Comparison of ENCODE assay signal across 36 mouse cellular contexts in genomic region chr13:21198313-21198712, GRCm38 (mm10). TPM values are rescaled to one million over a fixed set of nuclear protein-coding genes. Genes with fewer than 3 reads are reported as not detected.
DNase-seq lines count a peak whose midpoint lies in the region; ATAC-seq and TF ChIP-seq lines count a peak whose summit lies in the region.
"Had no signal": no experiment of that assay in that cellular context is flagged by ENCODE, and none has a peak within 500 bp of the region (broad histone marks: within the 10 kb centered on the region; RNA-seq: fewer than 3 reads in every experiment).

No protein-coding gene starts in this region.

- dilution Hi-C loops in CH12.LX (cut with MboI; ENCODE audit: extremely low pct_ligation_motif_present, extremely low pct_unique_long_range_greater_than_20kb, low sequenced_read_pairs) = no loop called here

- no peaks in the 10 kb centered on the region for H3K4me1 ChIP-seq in forebrain, embryonic 15.5 days
- H3K4me1 ChIP-seq in forebrain, postnatal 0 days (ENCODE audit: insufficient read depth) = no peaks in the 10 kb centered on the region
- peaks cover 14% of the 10 kb centered on the region for H3K4me1 ChIP-seq in liver, embryonic 12.5 days
- peaks cover 0 to 12% of the 10 kb centered on the region in 2 experiments; a peak in 1 of 4 replicates for H3K4me1 ChIP-seq in CH12.LX (ENCODE audit: control insufficient read depth in 1 of 2, insufficient read depth in 2 of 2)
- peaks cover 4% of the 10 kb centered on the region; the same call in 1 of the 2 replicates for H3K4me1 ChIP-seq in embryonic facial prominence, embryonic 13.5 days
- no peaks in the 10 kb centered on the region for H3K4me1 ChIP-seq in midbrain, embryonic 14.5 days (ENCODE audit: control insufficient read depth, insufficient read depth, low read length)
- H3K4me1 ChIP-seq: heart, embryonic 15.5 days; hindbrain, embryonic 12.5 days had no signal

- peaks cover 7% of the 10 kb centered on the region for H3K36me3 ChIP-seq in forebrain, embryonic 15.5 days
- peaks cover 12% of the 10 kb centered on the region; the same call in 1 of the 2 replicates for H3K36me3 ChIP-seq in forebrain, postnatal 0 days (ENCODE audit: insufficient read depth)
- H3K36me3 ChIP-seq in liver, embryonic 12.5 days = peaks cover 24% of the 10 kb centered on the region
- H3K36me3 ChIP-seq in CH12.LX (replicated peaks in 1 of 2; ENCODE audit: control insufficient read depth in 1 of 2, insufficient read depth in 1 of 2, low read length in 1 of 2) = peaks cover 0 to 22% of the 10 kb centered on the region in 2 experiments
- peaks cover 22% of the 10 kb centered on the region for H3K36me3 ChIP-seq in embryonic facial prominence, embryonic 13.5 days
- H3K36me3 ChIP-seq in midbrain, embryonic 14.5 days (ENCODE audit: control insufficient read depth, insufficient read depth, low read length) = peaks cover 21% of the 10 kb centered on the region; the same call in 1 of the 2 replicates

- H3K9me3 ChIP-seq in forebrain, embryonic 15.5 days = no peaks in the 10 kb centered on the region
- no peaks in the 10 kb centered on the region for H3K9me3 ChIP-seq in forebrain, postnatal 0 days (ENCODE audit: low read length)
- no peaks in the 10 kb centered on the region for H3K9me3 ChIP-seq in liver, embryonic 12.5 days (replicated peaks)
- H3K9me3 ChIP-seq in CH12.LX (replicated peaks; ENCODE audit: low read length) = peaks cover 3% of the 10 kb centered on the region
- H3K9me3 ChIP-seq in embryonic facial prominence, embryonic 13.5 days = no peaks in the 10 kb centered on the region
- H3K9me3 ChIP-seq in midbrain, embryonic 14.5 days (ENCODE audit: control insufficient read depth, low read length) = no peaks in the 10 kb centered on the region; the same call in 1 of the 2 replicates
- H3K9me3 ChIP-seq: heart, embryonic 15.5 days; midbrain, embryonic 15.5 days had no signal

- in situ Hi-C loops in CH12.LX (cut with MboI; ENCODE audit: low pct_ligation_motif_present, low pct_unique_long_range_greater_than_20kb, low sequenced_read_pairs) = no loop called here

- no peaks in the 10 kb centered on the region for H3K27me3 ChIP-seq in forebrain, embryonic 15.5 days
- no peaks in the 10 kb centered on the region for H3K27me3 ChIP-seq in forebrain, postnatal 0 days (ENCODE audit: insufficient read depth, low read length)
- no peaks in the 10 kb centered on the region for H3K27me3 ChIP-seq in liver, embryonic 12.5 days (replicated peaks)
- H3K27me3 ChIP-seq in CH12.LX (replicated peaks) = peaks cover 6% of the 10 kb centered on the region
- no peaks in the 10 kb centered on the region for H3K27me3 ChIP-seq in embryonic facial prominence, embryonic 13.5 days
- H3K27me3 ChIP-seq in midbrain, embryonic 14.5 days (ENCODE audit: control insufficient read depth, insufficient read depth, low read length) = no peaks in the 10 kb centered on the region
- H3K27me3 ChIP-seq: heart, embryonic 15.5 days; hindbrain, embryonic 12.5 days; midbrain, embryonic 15.5 days had no signal

- TF ChIP-seq POLR2A in CH12.LX (IDR thresholded peaks at IDR 0.05; ENCODE audit: low read depth, low read length) = no peak

- no peak overlapping the region for H3K4me2 ChIP-seq in forebrain, embryonic 15.5 days (replicated peaks)
- H3K4me2 ChIP-seq in forebrain, postnatal 0 days (ENCODE audit: low read depth) = no peak overlapping the region
- H3K4me2 ChIP-seq in liver, embryonic 12.5 days = peak overlapping the region; percentile 75; the same call in 1 of the 2 replicates
- peak overlapping the region; percentile 83 for H3K4me2 ChIP-seq in CH12.LX (ENCODE audit: insufficient read depth, low read depth, poor library complexity, severe bottlenecking)
- 0 out of 2 replicates have a peak overlapping the region, but pooled peaks have one; percentile 60 for H3K4me2 ChIP-seq in embryonic facial prominence, embryonic 13.5 days
- H3K4me2 ChIP-seq in midbrain, embryonic 14.5 days (ENCODE audit: low read length) = no peak overlapping the region

- TF ChIP-seq RAD21 in CH12.LX (IDR thresholded peaks at IDR 0.05; ENCODE audit: low read depth, low read length) = no peak

- no peak for ATAC-seq in forebrain, embryonic 15.5 days (replicated peaks)
- ATAC-seq in forebrain, postnatal 0 days = no peak
- no peak for ATAC-seq in liver, embryonic 12.5 days
- ATAC-seq in embryonic facial prominence, embryonic 13.5 days (ENCODE audit: insufficient number of reproducible peaks, insufficient read depth, low FRiP score, low TSS enrichment, low read depth) = no peak
- ATAC-seq in midbrain, embryonic 14.5 days (ENCODE audit: low FRiP score, low TSS enrichment) = no peak
- ATAC-seq: forebrain, embryonic 16.5 days; hindbrain, postnatal 0 days; intestine, embryonic 16.5 days; lung, postnatal 0 days; midbrain, embryonic 15.5 days had no signal

- TF ChIP-seq CTCF in forebrain, postnatal 0 days (IDR thresholded peaks at IDR 0.05; ENCODE audit: low read depth) = no peak
- no peak for TF ChIP-seq CTCF in CH12.LX (conservative IDR thresholded peaks at IDR 0.05 in 1 of 2, IDR thresholded peaks at IDR 0.05 in 1 of 2; ENCODE audit: low read depth in 2 of 2, low read length in 2 of 2)

- H3K9ac ChIP-seq in forebrain, embryonic 15.5 days (replicated peaks) = no peak overlapping the region
- H3K9ac ChIP-seq in forebrain, postnatal 0 days = no peak overlapping the region
- no peak overlapping the region for H3K9ac ChIP-seq in liver, embryonic 12.5 days
- no peak overlapping the region; the same call in 1 of the 2 replicates for H3K9ac ChIP-seq in CH12.LX (ENCODE audit: insufficient read depth, low read depth)
- no peak overlapping the region for H3K9ac ChIP-seq in embryonic facial prominence, embryonic 13.5 days
- no peak overlapping the region for H3K9ac ChIP-seq in midbrain, embryonic 14.5 days (replicated peaks; ENCODE audit: low read length)
- H3K9ac ChIP-seq: heart, embryonic 15.5 days; hindbrain, embryonic 12.5 days; midbrain, embryonic 15.5 days had no signal

- no peaks in the 10 kb centered on the region for H3K79me2 ChIP-seq in CH12.LX (replicated peaks; ENCODE audit: control insufficient read depth, extremely low read depth, insufficient read depth, poor library complexity, severe bottlenecking)

- H3K27ac ChIP-seq in forebrain, embryonic 15.5 days (replicated peaks) = no peak overlapping the region
- no peak overlapping the region for H3K27ac ChIP-seq in forebrain, postnatal 0 days (ENCODE audit: low read depth, low read length)
- H3K27ac ChIP-seq in liver, embryonic 12.5 days = no peak overlapping the region
- H3K27ac ChIP-seq in CH12.LX (ENCODE audit: insufficient read depth, low read depth) = no peak overlapping the region
- no peak overlapping the region for H3K27ac ChIP-seq in embryonic facial prominence, embryonic 13.5 days
- no peak overlapping the region for H3K27ac ChIP-seq in midbrain, embryonic 14.5 days (replicated peaks; ENCODE audit: low read depth, low read length)
- H3K27ac ChIP-seq: heart, embryonic 15.5 days; hindbrain, embryonic 12.5 days; hindbrain, postnatal 0 days; macrophage; midbrain, embryonic 15.5 days had no signal

- TF ChIP-seq EP300 in CH12.LX (IDR thresholded peaks at IDR 0.05; ENCODE audit: low read length) = no peak

- 62% methylated on average over 2 of the region's 2 CpGs for WGBS in forebrain, embryonic 15.5 days
- WGBS in forebrain, postnatal 0 days = 74% methylated on average over 2 of the region's 2 CpGs
- 71% methylated on average over 2 of the region's 2 CpGs for WGBS in liver, embryonic 12.5 days (ENCODE audit: insufficient replicate concordance)
- 72% methylated on average over 2 of the region's 2 CpGs for WGBS in embryonic facial prominence, embryonic 13.5 days
- WGBS in midbrain, embryonic 14.5 days = 78% methylated on average over 2 of the region's 2 CpGs

- no peak for DNase-seq in forebrain, postnatal 0 days
- DNase-seq in liver = no peak
- no peak for DNase-seq in CH12.LX (ENCODE audit: extremely low read depth)
- no peak for DNase-seq in midbrain, embryonic 14.5 days
- DNase-seq: adrenal gland, adult 2 months; adrenal gland, postnatal 36 days; cerebellum, adult 18-20 months; kidney, adult 9 months; kidney, postnatal 10 days; layer of hippocampus, adult 9-11 months; right cerebral cortex, adult 18-20 months; spleen, adult 18-20 months; thymus, adult 2 months; thymus, postnatal 4 days had no signal

- 0 out of 2 replicates have a peak overlapping the region, but pooled peaks have one; percentile 69 for H3K4me3 ChIP-seq in forebrain, embryonic 15.5 days
- no peak overlapping the region for H3K4me3 ChIP-seq in forebrain, postnatal 0 days (ENCODE audit: low read depth, low read length)
- no peak overlapping the region for H3K4me3 ChIP-seq in liver, embryonic 12.5 days
- H3K4me3 ChIP-seq in CH12.LX (replicated peaks in 1 of 3; ENCODE audit: low read depth in 2 of 3, low read length in 2 of 3, poor library complexity in 1 of 3) = no peak overlapping the region
- H3K4me3 ChIP-seq in embryonic facial prominence, embryonic 13.5 days = 0 out of 2 replicates have a peak overlapping the region, but pooled peaks have one; percentile 67
- H3K4me3 ChIP-seq in midbrain, embryonic 14.5 days (replicated peaks; ENCODE audit: low read depth, low read length) = no peak overlapping the region

TF ChIP-seq in CH12.LX, 34 proteins besides CTCF, POLR2A, EP300 and RAD21 (continues in another document):
- TF ChIP-seq ZNF384 (IDR thresholded peaks at IDR 0.05; ENCODE audit: low read depth, low read length) = peak; percentile 63; the same call in 1 of the 2 replicates

RNA-seq across cellular contexts. Expression of gene Trim27, which starts 19.1 kb away (rescaled TPM):
- polyA plus RNA-seq in forebrain, embryonic 15.5 days (2015; fragmentation: Nextera tagmentation; extraction: Ambion mirVana) = 98.8 and 101 TPM in 2 replicates
- 81.7 and 90.9 TPM in 2 replicates for total RNA-seq in forebrain, postnatal 0 days (2014; rRNA removed)
- polyA plus RNA-seq in forebrain, postnatal 0 days (2015; fragmentation: Nextera tagmentation; extraction: Ambion mirVana) = 72.7 and 85.3 TPM in 2 replicates
- polyA plus RNA-seq in liver, embryonic 12.5 days (2016; fragmentation: Nextera tagmentation; extraction: Ambion mirVana) = 129 and 132 TPM in 2 replicates
- total RNA-seq in CH12.LX (2012; rRNA removed) = 146 and 176 TPM in 2 replicates
- 134 and 141 TPM in 2 replicates for total RNA-seq in CH12.LX (2014; rRNA removed)
- polyA plus RNA-seq in CH12.LX (2012; ENCODE audit: insufficient read length, low read depth) = 185 and 198 TPM in 2 replicates
- 129 and 143 TPM in 2 replicates for polyA plus RNA-seq in embryonic facial prominence, embryonic 13.5 days (2015; fragmentation: Nextera tagmentation; extraction: Ambion mirVana)
- 78.2 and 84.3 TPM in 2 replicates for polyA plus RNA-seq in midbrain, embryonic 14.5 days (2014; fragmentation: Nextera tagmentation; extraction: Ambion mirVana)

RNA-seq across cellular contexts. Expression of gene Olfr1368, which starts 52.6 kb away (rescaled TPM):
- polyA plus RNA-seq in forebrain, embryonic 15.5 days (2015; fragmentation: Nextera tagmentation; extraction: Ambion mirVana) = not detected in 2 replicates
- not detected in 2 replicates for total RNA-seq in forebrain, postnatal 0 days (2014; rRNA removed)
- not detected in 2 replicates for polyA plus RNA-seq in forebrain, postnatal 0 days (2015; fragmentation: Nextera tagmentation; extraction: Ambion mirVana)
- not detected in 2 replicates for polyA plus RNA-seq in liver, embryonic 12.5 days (2016; fragmentation: Nextera tagmentation; extraction: Ambion mirVana)
- not detected in 2 replicates for total RNA-seq in CH12.LX (2012; rRNA removed)
- total RNA-seq in CH12.LX (2014; rRNA removed) = not detected in 2 replicates
- not detected in 2 replicates for polyA plus RNA-seq in CH12.LX (2012; ENCODE audit: insufficient read length, low read depth)
- polyA plus RNA-seq in embryonic facial prominence, embryonic 13.5 days (2015; fragmentation: Nextera tagmentation; extraction: Ambion mirVana) = not detected in 2 replicates
- polyA plus RNA-seq in midbrain, embryonic 14.5 days (2014; fragmentation: Nextera tagmentation; extraction: Ambion mirVana) = not detected in 2 replicates
- total RNA-seq: adrenal gland, adult 2 months; adrenal gland, postnatal 36 days; gastrocnemius, adult 8-10 months; gastrocnemius, postnatal 4 days; heart, postnatal 25 days; hindbrain, postnatal 0 days; left cerebral cortex, postnatal 10 days; neutrophil, adult 5-6 weeks had no signal
- polyA plus RNA-seq: adrenal gland, adult 2 months; brain, embryonic 14.5 days; cortical plate, adult 2 months; forebrain, embryonic 16.5 days; heart, embryonic 15.5 days; hindbrain, embryonic 12.5 days; hindbrain, postnatal 0 days; intestine, embryonic 16.5 days; large intestine, adult 2 months; limb, embryonic 11.5 days; liver, embryonic 16.5 days; lung, postnatal 0 days; macrophage; midbrain, embryonic 15.5 days; neural tube, embryonic 11.5 days; thymus, adult 2 months had no signal

Comparison
In these comparisons a context has a peak if more than half of its experiments do, and no peak if none do; other contexts are left out.
1. H3K4me3 ChIP-seq: peak in forebrain, embryonic 15.5 days (single experiment) and embryonic facial prominence, embryonic 13.5 days (single experiment); none in forebrain, postnatal 0 days (single experiment), liver, embryonic 12.5 days (single experiment), CH12.LX (0 of 3) and midbrain, embryonic 14.5 days (single experiment).
2. H3K4me2 ChIP-seq: peak in liver, embryonic 12.5 days (single experiment), CH12.LX (single experiment) and embryonic facial prominence, embryonic 13.5 days (single experiment); none in forebrain, embryonic 15.5 days (single experiment), forebrain, postnatal 0 days (single experiment) and midbrain, embryonic 14.5 days (single experiment).